Mouse (Mus musculus) macrophage (primary cell): Measurements from ENCODE around the gene Exoc3l. TPM values are rescaled to one million over a fixed set of nuclear protein-coding genes. Genes with fewer than 3 reads are reported as not detected.
A peak's percentile ranks its signal among the peaks of the same experiment; 100 is the strongest.

ENCODE experiments used
- H3K27ac ChIP-seq: fragments of 350-480 bp; formaldehyde crosslinking; 2 replicates; pipeline ENCODE4 v1.9.0; 2021
- H3K36me3 ChIP-seq: fragments of 350-480 bp; formaldehyde crosslinking; 2 replicates; pipeline ENCODE4 v1.9.0; 2021; ENCODE audit errors: inconsistent target
- H3K4me3 ChIP-seq: fragments of 350-480 bp; formaldehyde crosslinking; 2 replicates; pipeline ENCODE4 v1.9.0; 2021; ENCODE audit errors: inconsistent target
- H3K79me2 ChIP-seq: fragments of 350-480 bp; formaldehyde crosslinking; 2 replicates; pipeline ENCODE4 v1.9.0; 2021; ENCODE audit errors: inconsistent target
- WGBS: methylation state at CpG from one replicate; pipeline ENCODE4 v1.1.7; 2026; ENCODE audit warnings: inconsistent platforms; ENCODE audit not compliant: missing documents; 5-methylcytosine and 5-hydroxymethylcytosine counted together
- polyA plus RNA-seq: library from polyadenylated mRNA; stranded (reverse); fragments of 250-400 nt; gene quantifications from 3 replicates; pipeline ENCODE4 v1.2.4, GENCODE M21; 2018; ENCODE audit warnings: inconsistent platforms
- total RNA-seq, 78 experiments: library from RNA; depleted of rRNA; stranded (reverse); fragments of 250-400 nt; gene quantifications; 1 replicate in 9 of 78; 2 replicates in 24 of 78; 3 replicates in 43 of 78; 4 replicates in 2 of 78; pipeline ENCODE4 v1.2.4; 2018; ENCODE audit warnings: inconsistent platforms in 56 of 78

The Exoc3l gene
- 1 to 10 TPM in 18 of 26 experiments, under 1 TPM in 4, not detected in 4; 0.39 to 4.7 (median 1.6) TPM for total RNA-seq (2018; cell fraction: chromatin; rRNA removed)
- under 1 TPM in 24 of 26 experiments, not detected in 2; 0.09 to 0.51 (median 0.20) TPM for total RNA-seq (2018; cell fraction: cytosol; rRNA removed)
- total RNA-seq (2018; cell fraction: nucleus; rRNA removed), result 1 to 10 TPM in 11 of 26 experiments, under 1 TPM in 11, not detected in 4; 0.29 to 3.3 (median 1.0) TPM
- 0.19 to 0.32 TPM in 2 of 3 replicates, not detected in the other for polyA plus RNA-seq

DNA sequence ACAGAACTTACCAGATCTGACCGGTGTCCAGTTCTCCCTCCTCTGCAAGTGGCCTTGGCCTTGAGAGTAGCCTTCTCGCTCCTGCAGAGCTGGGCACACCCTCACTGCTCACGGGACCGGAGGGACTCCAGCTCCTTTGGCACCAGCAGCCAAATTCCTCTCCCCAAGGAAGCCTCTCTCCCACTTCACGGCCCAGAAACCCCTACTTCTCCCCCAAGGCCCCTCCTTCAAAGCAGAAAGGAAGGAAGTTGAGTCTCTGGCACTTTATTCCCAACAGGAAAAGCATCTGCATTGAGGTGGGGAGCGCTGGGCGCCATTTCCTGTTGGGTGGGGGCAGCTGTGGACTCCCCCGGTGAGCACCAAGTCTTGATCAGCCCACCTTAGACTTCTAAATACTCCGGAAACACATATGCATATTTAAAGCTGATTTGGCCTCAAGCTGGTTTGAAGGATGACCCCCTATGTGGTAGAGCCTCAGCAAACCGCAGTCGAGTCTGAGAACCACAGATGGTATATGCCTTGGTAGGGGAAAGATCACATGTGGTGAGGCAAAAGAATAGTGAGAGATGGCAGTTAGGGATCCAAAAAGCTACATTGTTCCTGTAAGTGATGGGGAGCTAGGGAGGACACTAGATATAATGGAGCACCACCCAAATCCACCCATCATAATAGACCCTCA lies at the start of gene Exoc3l:
TSS of gene Exoc3l (minus strand) at position 207 of the 679 bp plus-strand sequence.
- peak within 1 kb of the TSS; percentile 92; the same call in 1 of the 2 replicates for H3K4me3 ChIP-seq
- WGBS, result 14% methylated on average over 11 of the region's 11 CpGs
- H3K79me2 ChIP-seq, result peaks cover 33% of the 10 kb centered on the region
- peaks cover 13% of the 10 kb centered on the region; the same call in 1 of the 2 replicates for H3K36me3 ChIP-seq
- H3K27ac ChIP-seq, result peak within 1 kb of the TSS; percentile 46; the same call in 1 of the 2 replicates

- 16% methylated on average over 6 of the region's 7 CpGs for WGBS
- Histone ChIP-seq H3K79me2 (peaks cover 62% of the 10 kb centered on the region), H3K27ac (peak overlapping the region; percentile 79), H3K4me3 (no peak overlapping the region), H3K36me3 (no peaks in the 10 kb centered on the region)
Observed at GRCm38 (mm10) chr8:105345061-105345975, 49.4 kb upstream of the Exoc3l start.

DNA sequence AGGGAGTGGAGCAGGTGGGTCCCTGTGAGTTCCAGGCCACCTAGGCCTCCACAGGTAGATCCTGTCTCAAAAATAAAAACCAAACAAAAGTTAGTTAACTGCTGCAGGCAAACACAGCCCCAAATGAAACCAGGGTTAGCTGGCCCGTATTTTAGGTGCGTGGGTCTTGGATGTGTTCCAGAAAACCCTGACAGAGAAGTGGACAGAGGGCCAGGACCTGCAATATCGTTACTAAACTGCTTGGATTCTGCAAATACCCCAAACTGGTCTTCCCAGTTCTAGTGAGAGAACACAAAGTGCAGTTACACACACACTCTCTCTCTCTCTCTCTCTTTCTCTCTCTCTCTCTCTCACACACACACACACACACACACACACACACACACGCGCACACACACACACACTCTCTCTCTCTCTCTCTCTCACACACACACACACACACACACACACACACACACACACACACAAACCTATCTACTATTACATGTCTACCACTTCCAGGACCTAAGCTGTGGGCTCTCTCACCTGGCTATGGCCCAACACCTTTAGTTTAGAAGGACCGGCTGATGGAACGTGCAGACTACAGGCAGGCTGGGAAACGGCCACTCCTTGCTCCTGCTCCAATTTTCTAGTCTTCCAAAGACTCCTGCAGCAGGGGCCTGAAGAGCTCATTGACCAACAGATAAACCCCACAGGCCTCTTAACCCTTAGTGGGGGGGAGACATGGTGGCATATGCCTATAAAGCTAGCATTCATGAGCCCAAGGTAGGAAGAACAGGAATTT lies 48.1 kb upstream of the Exoc3l start:
- Histone ChIP-seq H3K36me3 (no peaks in the 10 kb centered on the region), H3K27ac (no peak overlapping the region), H3K4me3 (no peak overlapping the region), H3K79me2 (peaks cover 62% of the 10 kb centered on the region)
- WGBS, result 79% methylated on average over 6 of the region's 8 CpGs

- Histone ChIP-seq H3K79me2 (peaks cover 67% of the 10 kb centered on the region), H3K4me3 (no peak overlapping the region), H3K36me3 (peaks cover under 1% of the 10 kb centered on the region; the same call in 1 of the 2 replicates), H3K27ac (no peak overlapping the region)
- 94% methylated on average over 4 of the region's 4 CpGs for WGBS
Observed at GRCm38 (mm10) chr8:105342768-105343167, 46.9 kb upstream of the Exoc3l start.

DNA sequence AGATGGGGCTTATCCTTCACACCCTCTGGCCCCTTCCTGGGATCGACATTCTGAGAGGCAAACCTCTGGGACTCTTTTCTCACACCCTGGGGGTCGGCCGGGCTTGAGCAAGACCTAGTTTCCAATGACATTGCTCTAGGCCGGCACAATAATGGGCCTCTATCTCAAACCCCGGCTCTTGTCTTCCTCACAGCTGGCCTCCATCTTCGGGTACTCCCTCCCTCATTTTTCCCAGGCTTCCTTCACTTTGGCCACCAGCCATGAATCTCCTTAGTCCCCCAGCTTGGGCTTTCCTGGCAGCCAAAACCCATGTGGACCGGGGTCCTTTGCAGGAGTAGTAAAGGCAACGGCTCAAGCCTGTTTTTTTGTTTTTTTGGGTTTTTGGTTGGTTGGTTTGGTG lies 45.5 kb upstream of the Exoc3l start:
- H3K79me2 ChIP-seq, result peaks cover 54% of the 10 kb centered on the region
- H3K4me3 ChIP-seq, result no peak overlapping the region
- H3K27ac ChIP-seq, result no peak overlapping the region
- H3K36me3 ChIP-seq, result peaks cover 14% of the 10 kb centered on the region
- WGBS, result 94% methylated on average over 8 of the region's 8 CpGs

GRCm38 (mm10) chr8:105339886-105340635 lies 44.2 kb upstream of the Exoc3l start:
- 47% methylated on average over 6 of the region's 6 CpGs for WGBS
- Histone ChIP-seq H3K4me3 (no peak overlapping the region), H3K79me2 (peaks cover 49% of the 10 kb centered on the region), H3K36me3 (peaks cover 28% of the 10 kb centered on the region), H3K27ac (peak overlapping the region; percentile 63)

DNA sequence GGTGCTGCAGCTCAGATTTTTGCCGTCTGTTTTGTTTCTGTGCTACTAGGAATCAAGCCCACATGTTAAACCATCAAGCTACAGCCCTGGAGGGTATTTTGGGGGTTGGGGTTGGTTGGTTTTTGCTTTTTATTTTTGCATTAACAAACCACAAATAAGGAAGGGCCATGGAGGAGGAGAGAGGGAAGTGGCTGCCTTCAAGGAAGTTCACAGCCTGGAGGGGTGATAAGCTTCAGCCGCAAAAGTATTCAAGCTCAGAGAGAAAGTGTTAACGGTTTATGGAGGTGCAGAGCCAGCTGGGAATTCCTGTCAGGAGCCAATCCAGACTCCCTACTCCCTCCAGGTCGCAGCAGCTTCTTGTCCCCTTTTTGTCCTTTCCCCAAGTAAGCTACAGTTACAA lies 43.1 kb upstream of the Exoc3l start:
- WGBS, result 3% methylated on average over 4 of the region's 4 CpGs
- no peak overlapping the region for H3K4me3 ChIP-seq
- H3K27ac ChIP-seq, result peak overlapping the region; percentile 63
- H3K36me3 ChIP-seq, result peaks cover 39% of the 10 kb centered on the region
- H3K79me2 ChIP-seq, result peaks cover 39% of the 10 kb centered on the region

GRCm38 (mm10) chr8:105336373-105337130 lies 40.7 kb upstream of the Exoc3l start:
- Histone ChIP-seq H3K27ac (no peak overlapping the region), H3K4me3 (no peak overlapping the region), H3K79me2 (peaks cover 15% of the 10 kb centered on the region; the same call in 1 of the 2 replicates), H3K36me3 (peaks cover 55% of the 10 kb centered on the region)
- 97% methylated on average over 32 of the region's 32 CpGs for WGBS

DNA sequence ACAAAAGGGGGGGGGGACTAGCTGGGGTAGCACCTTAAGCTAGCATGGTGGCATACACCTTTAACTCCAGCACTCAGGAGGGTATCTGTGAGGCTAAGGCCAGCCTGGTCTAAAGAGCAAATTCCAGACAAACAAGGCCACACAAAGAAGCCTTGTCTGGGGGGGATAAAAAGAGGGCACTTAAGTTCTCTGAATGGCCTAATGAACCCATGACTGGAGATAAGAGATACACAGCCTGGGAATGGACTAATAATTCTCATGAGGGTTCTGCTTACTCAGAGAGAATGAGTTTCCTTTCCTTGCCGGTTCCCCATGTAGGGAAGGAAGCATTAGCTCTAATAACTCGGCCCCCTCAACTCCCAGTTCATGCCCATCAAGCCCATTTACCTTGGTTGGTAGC lies 36.6 kb upstream of the Exoc3l start:
- no peak overlapping the region for H3K27ac ChIP-seq
- peaks cover 14% of the 10 kb centered on the region for H3K79me2 ChIP-seq
- peaks cover 83% of the 10 kb centered on the region for H3K36me3 ChIP-seq
- WGBS, result 89% methylated on average over 2 of the region's 2 CpGs
- no peak overlapping the region for H3K4me3 ChIP-seq

GRCm38 (mm10) chr8:105331931-105332330 lies 36.0 kb upstream of the Exoc3l start:
- WGBS, result 92% methylated on average over 9 of the region's 9 CpGs
- Histone ChIP-seq H3K27ac (no peak overlapping the region), H3K36me3 (peaks cover 77% of the 10 kb centered on the region), H3K79me2 (peaks cover 20% of the 10 kb centered on the region), H3K4me3 (no peak overlapping the region)

GRCm38 (mm10) chr8:105331469-105331868 lies 35.6 kb upstream of the Exoc3l start:
- WGBS, result 96% methylated on average over 20 of the region's 22 CpGs
- no peak overlapping the region for H3K27ac ChIP-seq
- H3K36me3 ChIP-seq, result peaks cover 73% of the 10 kb centered on the region
- peaks cover 24% of the 10 kb centered on the region for H3K79me2 ChIP-seq
- no peak overlapping the region for H3K4me3 ChIP-seq

- Histone ChIP-seq H3K79me2 (peaks cover 29% of the 10 kb centered on the region), H3K4me3 (no peak overlapping the region), H3K27ac (no peak overlapping the region), H3K36me3 (peaks cover 61% of the 10 kb centered on the region)
- WGBS, result 96% methylated on average over 12 of the region's 12 CpGs
Observed at GRCm38 (mm10) chr8:105330325-105330724, 34.4 kb upstream of the Exoc3l start.

DNA sequence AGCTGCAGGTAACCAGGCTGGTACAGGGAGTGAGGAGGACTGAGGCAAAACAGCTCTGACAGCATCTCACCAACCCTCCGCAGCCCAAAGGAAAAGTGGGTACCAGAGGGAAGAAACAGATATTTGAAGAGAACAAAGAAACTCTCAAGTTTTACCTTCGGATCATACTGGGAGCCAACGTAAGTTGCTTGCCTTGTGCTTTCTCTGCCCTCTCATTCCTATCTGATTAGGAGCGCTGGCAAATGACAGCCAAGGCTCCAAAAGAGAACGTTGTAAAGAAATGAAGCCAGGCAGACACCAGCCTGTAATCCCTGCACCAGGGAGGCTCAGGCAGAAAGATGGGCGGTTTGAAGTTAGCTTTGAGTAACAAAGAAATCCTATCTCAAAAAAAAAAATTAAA lies 31.1 kb upstream of the Exoc3l start:
- H3K4me3 ChIP-seq, result peak overlapping the region; percentile 92
- 52% methylated on average over 6 of the region's 6 CpGs for WGBS
- peaks cover 47% of the 10 kb centered on the region for H3K36me3 ChIP-seq
- H3K27ac ChIP-seq, result peak overlapping the region; percentile 83
- peaks cover 30% of the 10 kb centered on the region for H3K79me2 ChIP-seq
